Mouse (Mus musculus): ENCODE measurements around the gene Ncoa7. TPM values are rescaled to one million over a fixed set of nuclear protein-coding genes. Genes with fewer than 3 reads are reported as not detected.
A peak's percentile ranks its signal among the peaks of the same experiment; 100 is the strongest.

Ncoa7 gene
- polyA plus RNA-seq (2015; fragmentation: Nextera tagmentation; extraction: Ambion mirVana) = 11.4 and 12.2 TPM in 2 replicates

GRCm38 (mm10) chr10:30802681-30803586 is at the start of gene Ncoa7:
TSS of gene Ncoa7 (minus strand) at chr10:30803326.
- under 1% methylated on average over 67 of the region's 89 CpGs for WGBS
- H3K27ac ChIP-seq (replicated peaks) = peak within 1 kb of the TSS; percentile 96
- peak; percentile 93 for DNase-seq (ENCODE audit: low spot score)
- peak; percentile 97 for ATAC-seq (ENCODE audit: low FRiP score, low TSS enrichment)
- H3K4me1 ChIP-seq (replicated peaks; ENCODE audit: control insufficient read depth, insufficient read depth) = no peaks in the 10 kb centered on the region
- no peaks in the 10 kb centered on the region for H3K36me3 ChIP-seq (ENCODE audit: control insufficient read depth, insufficient read depth, low read length)
- no peak for TF ChIP-seq CTCF (IDR thresholded peaks at IDR 0.05; ENCODE audit: low read depth)
- no peak for TF ChIP-seq EP300 (optimal IDR thresholded peaks at IDR 0.05)
- H3K9me3 ChIP-seq (ENCODE audit: control insufficient read depth, low read length) = no peaks in the 10 kb centered on the region
- peak within 1 kb of the TSS; percentile 87 for H3K4me3 ChIP-seq (ENCODE audit: low read depth, low read length)
- H3K27me3 ChIP-seq (ENCODE audit: control insufficient read depth, insufficient read depth, low read length) = no peaks in the 10 kb centered on the region
- H3K4me2 ChIP-seq (replicated peaks; ENCODE audit: low read depth) = peak within 1 kb of the TSS; percentile 70
- H3K9ac ChIP-seq (ENCODE audit: low read length) = peak within 1 kb of the TSS; percentile 89

GRCm38 (mm10) chr10:30845101-30845825 is 42.1 kb upstream of the Ncoa7 start:
- no peaks in the 10 kb centered on the region for H3K36me3 ChIP-seq (ENCODE audit: control insufficient read depth, insufficient read depth, low read length)
- H3K27me3 ChIP-seq (ENCODE audit: control insufficient read depth, insufficient read depth, low read length) = no peaks in the 10 kb centered on the region; the same call in 1 of the 2 replicates
- no peaks in the 10 kb centered on the region for H3K4me1 ChIP-seq (replicated peaks; ENCODE audit: control insufficient read depth, insufficient read depth)
- DNase-seq (ENCODE audit: low spot score) (no peak), ATAC-seq (ENCODE audit: low FRiP score, low TSS enrichment) (no peak)
- H3K4me2 ChIP-seq (replicated peaks; ENCODE audit: low read depth) = no peak overlapping the region
- H3K4me3 ChIP-seq (ENCODE audit: low read depth, low read length) = no peak overlapping the region
- H3K27ac ChIP-seq (replicated peaks) = no peak overlapping the region
- 42% methylated on average over 13 of the region's 13 CpGs for WGBS
- TF ChIP-seq EP300 (optimal IDR thresholded peaks at IDR 0.05) (no peak), CTCF (IDR thresholded peaks at IDR 0.05; ENCODE audit: low read depth) (no peak)
- no peaks in the 10 kb centered on the region for H3K9me3 ChIP-seq (ENCODE audit: control insufficient read depth, low read length)
- H3K9ac ChIP-seq (ENCODE audit: low read length) = no peak overlapping the region

- no peak overlapping the region for H3K27ac ChIP-seq (replicated peaks)
- TF ChIP-seq CTCF (IDR thresholded peaks at IDR 0.05; ENCODE audit: low read depth) = no peak
- TF ChIP-seq EP300 (optimal IDR thresholded peaks at IDR 0.05) = no peak
- DNase-seq (ENCODE audit: low spot score) = peak; percentile 33
- H3K9me3 ChIP-seq (ENCODE audit: control insufficient read depth, low read length) = no peaks in the 10 kb centered on the region
- peak overlapping the region; percentile 41; the same call in 1 of the 2 replicates for H3K9ac ChIP-seq (ENCODE audit: low read length)
- no peaks in the 10 kb centered on the region; the same call in 1 of the 2 replicates for H3K27me3 ChIP-seq (ENCODE audit: control insufficient read depth, insufficient read depth, low read length)
- peak overlapping the region; percentile 79 for H3K4me2 ChIP-seq (replicated peaks; ENCODE audit: low read depth)
- no peaks in the 10 kb centered on the region for H3K4me1 ChIP-seq (replicated peaks; ENCODE audit: control insufficient read depth, insufficient read depth)
- ATAC-seq (ENCODE audit: low FRiP score, low TSS enrichment) = no peak
- H3K36me3 ChIP-seq (ENCODE audit: control insufficient read depth, insufficient read depth, low read length) = no peaks in the 10 kb centered on the region
- peak overlapping the region; percentile 51 for H3K4me3 ChIP-seq (ENCODE audit: low read depth, low read length)
- WGBS = 13% methylated on average over 30 of the region's 30 CpGs
Measured at GRCm38 (mm10) chr10:30844191-30845010, 41.3 kb upstream of the Ncoa7 start.

GRCm38 (mm10) chr10:30843438-30844190 is 40.5 kb upstream of the Ncoa7 start:
- Histone ChIP-seq H3K27ac (replicated peaks) (no peak overlapping the region), H3K9me3 (ENCODE audit: control insufficient read depth, low read length) (no peaks in the 10 kb centered on the region), H3K4me3 (ENCODE audit: low read depth, low read length) (peak overlapping the region; percentile 51), H3K27me3 (ENCODE audit: control insufficient read depth, insufficient read depth, low read length) (no peaks in the 10 kb centered on the region; the same call in 1 of the 2 replicates), H3K36me3 (ENCODE audit: control insufficient read depth, insufficient read depth, low read length) (no peaks in the 10 kb centered on the region), H3K4me1 (replicated peaks; ENCODE audit: control insufficient read depth, insufficient read depth) (no peaks in the 10 kb centered on the region), H3K4me2 (replicated peaks; ENCODE audit: low read depth) (peak overlapping the region; percentile 79), H3K9ac (ENCODE audit: low read length) (no peak overlapping the region)
- DNase-seq (ENCODE audit: low spot score) (no peak), ATAC-seq (ENCODE audit: low FRiP score, low TSS enrichment) (no peak)
- no peak for TF ChIP-seq EP300 (optimal IDR thresholded peaks at IDR 0.05)
- no peak for TF ChIP-seq CTCF (IDR thresholded peaks at IDR 0.05; ENCODE audit: low read depth)
- 3% methylated on average over 21 of the region's 21 CpGs for WGBS
